Mouse (Mus musculus) kidney, adult 8-10 months (tissue): ENCODE results near the gene Gadd45b.

Source experiments
- DNase-seq, 2 experiments: peaks; one replicate each; pipeline ENCODE4 v3.0.0; 2022

Gene Gadd45b

DNA sequence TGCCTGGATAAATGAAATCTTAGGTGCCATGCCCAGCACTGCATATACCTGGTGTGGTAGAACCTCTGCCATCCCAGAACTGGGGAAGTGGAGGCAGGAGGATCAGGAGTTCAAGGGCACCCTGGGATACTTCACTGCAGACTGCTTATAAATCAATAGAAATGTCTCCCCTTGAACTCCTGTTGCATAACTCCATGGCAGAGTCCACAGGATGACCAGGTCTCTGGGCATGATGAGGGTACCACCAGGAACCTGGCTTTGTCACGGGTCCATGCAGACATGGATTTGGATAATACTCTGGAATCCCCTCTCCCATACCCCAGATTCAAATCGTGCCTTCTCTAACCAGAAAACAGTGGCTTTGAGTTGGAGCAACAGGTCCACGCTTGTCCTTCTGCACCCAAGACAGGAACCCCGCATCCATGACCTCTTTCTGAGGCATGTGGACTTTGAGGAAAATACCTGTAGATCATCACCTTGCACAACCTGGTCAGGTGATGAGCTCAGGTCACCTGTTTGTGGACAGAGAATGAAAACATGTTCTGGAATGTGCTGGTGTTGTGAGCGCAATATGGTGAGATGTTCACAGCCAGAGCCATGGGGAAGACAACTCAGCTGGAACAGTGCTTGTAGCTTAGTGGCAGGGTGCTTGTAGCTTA, 29.2 kb downstream of the Gadd45b start:
- no peak for DNase-seq

DNA sequence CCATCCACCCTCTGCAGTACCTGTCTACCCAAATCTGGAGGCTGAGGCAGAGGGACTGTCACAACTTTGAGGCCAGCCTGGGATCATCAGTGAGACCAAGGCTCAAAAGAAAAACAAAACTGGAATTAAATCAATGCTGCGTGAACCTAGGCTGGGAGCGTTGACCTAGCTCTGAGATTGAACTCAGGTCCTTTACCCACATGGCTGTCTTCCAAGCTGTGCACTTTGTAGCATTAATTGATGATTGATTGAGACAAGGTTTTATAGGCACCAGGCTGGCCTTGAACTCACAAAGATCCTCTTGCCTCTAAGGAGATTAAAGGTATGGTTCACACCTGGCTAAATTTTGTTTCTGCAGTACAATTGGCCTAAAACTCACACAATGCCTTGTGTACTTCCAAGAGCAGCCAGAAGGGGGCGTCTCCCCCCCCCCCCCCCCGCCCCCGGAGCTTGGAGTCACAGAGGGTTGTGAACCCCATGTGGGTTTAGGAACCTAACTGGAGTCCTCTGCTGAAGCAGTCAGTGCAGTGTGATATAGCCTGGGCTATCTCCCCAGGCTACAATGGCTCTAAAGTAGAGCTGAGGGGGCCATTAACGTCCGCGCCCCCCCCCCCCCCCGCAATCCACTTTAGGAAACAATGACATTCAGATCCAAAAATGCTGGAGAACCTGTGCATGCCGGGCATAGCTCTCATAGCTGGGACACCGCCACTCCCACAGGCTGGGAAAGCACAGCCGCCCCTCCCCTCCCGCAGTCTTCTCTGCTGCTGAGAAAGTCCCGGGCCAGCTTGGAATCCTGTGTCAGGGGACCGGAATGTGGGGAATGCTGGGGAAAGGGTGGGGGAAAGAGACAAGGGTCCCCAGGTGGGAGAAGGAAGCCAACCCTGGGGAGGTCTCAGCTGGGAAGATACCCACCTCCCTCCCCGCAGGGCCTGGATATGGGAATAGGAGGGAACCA, 31.0 kb downstream of the Gadd45b start:
- DNase-seq, result peak; percentile 61 to 71

DNA sequence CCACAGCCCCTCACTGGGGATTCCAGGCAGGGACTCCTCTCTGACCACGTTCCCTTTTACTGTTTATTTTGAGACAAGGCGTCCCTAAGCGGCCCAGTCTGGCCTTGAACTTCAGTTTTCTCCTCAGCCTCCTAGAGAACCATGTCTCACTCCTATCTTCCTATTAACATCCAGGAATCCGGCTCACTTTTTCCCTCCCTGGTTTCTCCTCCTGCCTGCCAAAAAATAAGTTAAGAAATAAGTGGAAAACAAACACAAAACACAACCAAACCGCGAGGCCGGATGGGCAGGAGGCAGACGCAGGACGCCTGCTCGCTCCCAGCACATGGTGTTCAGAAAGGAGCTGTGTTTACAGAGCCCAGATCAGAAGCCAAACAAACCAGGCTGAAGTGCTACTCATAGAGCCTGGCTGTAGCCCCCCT, 32.2 kb downstream of the Gadd45b start:
- DNase-seq, result no peak

DNA sequence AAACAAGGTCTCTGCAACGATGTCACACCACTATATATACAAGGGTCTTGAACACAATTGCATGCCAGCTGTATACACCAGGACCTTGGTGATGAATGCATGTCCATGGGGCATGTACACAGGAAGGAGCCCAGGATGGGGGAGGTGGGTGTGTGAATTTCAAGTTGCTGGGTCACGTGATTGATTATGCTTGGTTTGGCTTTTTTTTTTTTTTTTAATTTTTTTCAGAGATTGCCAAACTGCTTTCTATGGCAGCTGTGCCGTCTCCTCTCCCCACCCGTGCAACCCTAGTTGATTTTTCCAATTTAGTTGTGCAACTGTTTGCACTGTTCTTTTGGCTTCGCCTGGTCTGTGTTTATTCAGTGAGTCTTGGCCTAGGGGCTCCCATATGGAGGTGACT, 32.7 kb downstream of the Gadd45b start:
- DNase-seq, result no peak

DNA sequence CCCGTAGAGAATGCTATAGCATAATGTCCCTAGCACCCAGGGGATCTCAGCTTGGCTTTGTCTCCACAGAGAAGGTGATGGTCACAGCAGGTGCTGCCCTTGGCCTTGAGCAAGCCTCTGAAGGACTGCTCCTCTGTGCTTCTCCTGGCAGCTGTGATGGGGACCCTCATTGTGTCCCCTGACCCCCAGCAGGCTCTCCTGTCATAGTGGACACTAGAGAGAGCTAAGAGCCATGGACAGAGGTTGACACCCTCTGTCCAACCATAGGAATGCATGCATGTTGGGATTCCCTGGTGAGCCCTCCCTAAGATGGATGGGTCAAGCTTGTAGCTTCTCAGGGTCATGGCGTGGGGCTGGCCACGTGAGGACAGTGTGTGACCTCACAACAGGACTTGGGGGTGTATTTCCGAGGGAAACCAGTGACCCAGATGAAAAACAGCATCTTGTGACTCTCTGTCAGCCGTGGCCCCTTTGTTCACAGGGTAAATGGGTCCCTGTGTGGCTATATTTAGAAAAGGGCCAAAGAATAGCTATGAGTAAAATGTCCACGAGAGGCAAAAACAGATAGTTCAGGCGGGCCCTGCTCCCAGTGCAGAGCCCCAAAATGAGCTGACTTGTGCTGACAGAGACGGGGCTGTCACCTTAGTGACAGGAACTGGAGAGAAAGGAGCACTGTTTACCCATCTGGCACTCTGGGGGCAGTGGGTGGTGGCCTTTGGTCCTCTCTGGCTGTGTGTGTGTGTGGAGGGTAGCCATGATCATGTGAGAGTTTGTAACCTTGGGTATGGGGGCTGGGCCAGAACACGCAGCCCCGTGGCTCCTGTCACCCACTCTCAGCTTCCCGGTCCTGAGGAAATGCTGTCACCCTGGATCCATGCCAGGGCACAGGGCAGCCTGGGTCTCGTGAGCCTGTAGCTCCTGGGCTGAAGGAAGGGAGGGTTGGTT, 33.4 kb downstream of the Gadd45b start:
- DNase-seq, result peak; percentile 50 to 54

DNA sequence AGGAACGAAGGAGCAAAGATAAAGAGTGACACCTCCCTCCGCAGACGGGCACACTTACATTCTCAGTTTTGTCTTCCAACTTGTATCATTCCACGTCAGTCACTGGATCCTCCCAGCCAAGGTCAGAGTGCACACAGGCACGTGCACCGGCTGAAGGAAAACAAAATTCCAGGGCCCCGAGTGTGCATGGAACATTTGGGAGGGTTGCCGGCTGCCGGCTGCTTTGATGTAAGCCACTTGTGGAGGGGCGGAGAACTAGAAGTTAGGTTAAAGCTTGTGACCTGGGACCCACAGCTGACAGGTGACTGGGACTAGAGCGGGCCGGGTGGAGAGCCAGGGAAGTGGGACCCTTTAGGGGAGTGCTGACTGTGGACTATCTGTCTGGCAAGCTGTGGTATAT, 36.4 kb downstream of the Gadd45b start:
- DNase-seq, result peak; percentile 48 to 51

DNA sequence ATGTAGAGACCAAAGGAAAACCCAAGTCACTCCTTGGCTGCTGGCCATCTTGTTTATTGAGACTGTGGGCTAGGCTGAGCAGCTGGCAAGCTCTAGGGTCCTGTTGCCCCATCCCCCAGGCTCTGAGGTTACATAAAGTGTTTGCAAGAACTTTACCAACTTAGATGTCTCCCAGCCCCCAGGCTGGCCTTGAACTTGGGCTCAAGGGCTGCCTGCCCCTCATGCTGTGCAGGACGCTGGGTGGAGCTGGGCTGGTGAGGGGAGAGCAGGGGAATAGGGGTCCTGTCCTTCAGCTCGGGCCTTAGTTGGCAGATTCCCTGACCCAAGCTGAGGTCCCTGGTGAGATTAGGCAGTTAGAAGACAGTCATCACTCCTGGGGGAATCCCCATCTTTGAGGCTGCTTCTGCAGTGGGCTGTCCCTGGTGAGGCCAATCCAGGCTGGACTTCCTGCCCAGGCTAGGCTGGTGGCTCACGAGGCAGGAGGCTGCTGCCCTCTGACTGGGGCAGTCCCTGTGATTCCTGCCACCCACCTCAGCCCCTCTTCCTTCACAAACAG, 37.3 kb downstream of the Gadd45b start:
- no peak for DNase-seq

DNA sequence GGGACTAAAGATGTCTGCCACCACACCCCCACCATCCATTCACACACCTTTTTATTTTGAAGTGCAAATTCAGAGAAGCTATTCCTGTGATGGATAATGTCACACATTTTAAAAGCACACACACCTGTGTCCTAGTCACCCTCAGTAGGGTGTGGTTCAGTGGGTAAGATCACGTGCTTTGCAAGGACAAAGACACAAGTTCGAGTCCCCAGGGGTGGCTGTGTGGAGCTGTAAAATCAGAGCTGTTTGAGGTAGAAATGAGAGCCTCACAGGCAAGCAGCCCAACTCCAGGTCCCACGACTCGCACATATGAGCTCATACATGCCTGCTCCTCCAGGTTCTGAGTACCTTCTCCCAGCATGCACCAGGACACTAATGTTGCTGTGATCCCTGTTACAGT, 38.2 kb downstream of the Gadd45b start:
- DNase-seq, result no peak

DNA sequence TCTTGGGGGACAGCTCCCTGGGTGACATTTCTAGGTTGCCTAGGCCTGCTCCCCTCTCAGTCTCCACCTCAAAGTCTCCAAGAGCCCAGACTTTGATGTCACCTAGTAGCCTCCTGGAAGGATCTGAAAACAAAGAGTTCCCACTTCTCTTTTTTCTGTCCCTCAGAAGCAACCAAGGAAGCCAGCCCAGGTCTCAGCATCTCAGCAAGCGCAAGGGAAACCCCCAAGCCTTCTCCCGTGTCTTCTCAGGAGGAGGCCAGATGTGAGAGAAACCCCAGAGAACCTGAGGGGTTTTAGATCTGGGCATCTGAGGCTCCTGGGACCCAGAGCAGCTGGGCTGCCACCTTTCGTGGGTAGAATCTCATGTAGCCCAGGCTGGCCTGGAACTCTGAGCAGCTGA, 39.4 kb downstream of the Gadd45b start:
- DNase-seq, result no peak

DNA sequence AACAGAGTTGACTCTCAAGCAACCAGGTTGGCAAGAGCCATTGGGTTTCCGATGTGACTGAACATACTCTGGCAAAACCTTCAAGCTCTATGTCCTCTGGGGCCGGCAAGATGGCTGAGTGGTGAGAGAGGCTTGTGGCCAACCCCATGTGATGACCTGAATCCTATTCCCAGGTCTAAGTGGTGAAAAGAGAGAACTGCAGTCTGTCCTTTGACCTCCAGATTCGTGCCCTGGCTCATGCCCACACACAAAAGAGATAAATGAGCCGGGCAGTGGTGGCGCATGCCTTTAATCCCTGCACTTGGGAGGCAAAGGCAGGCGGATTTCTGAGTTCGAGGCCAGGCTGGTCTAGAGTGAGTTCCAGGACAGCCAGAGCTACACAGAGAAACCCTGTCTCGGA, 40.3 kb downstream of the Gadd45b start:
- DNase-seq, result no peak

DNA sequence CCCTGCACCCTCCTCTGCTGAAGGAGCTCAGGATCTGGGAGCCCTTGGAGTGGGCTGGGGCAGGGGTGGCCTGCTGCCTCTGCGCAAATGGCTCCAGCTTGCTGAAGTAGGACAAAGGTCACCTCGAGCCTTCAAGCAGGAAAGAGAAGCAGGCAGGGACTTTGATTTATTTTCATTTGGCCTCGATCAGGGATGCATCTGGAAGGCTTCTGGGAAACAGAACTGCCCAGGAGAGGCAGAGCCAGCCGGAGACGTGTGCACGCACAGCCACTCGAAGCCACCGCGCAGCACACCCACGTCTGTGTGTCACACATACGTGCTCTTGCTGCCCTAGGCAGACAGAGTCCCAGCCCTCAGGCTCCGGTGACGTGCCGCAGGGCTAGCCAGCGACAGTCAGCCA, 41.7 kb downstream of the Gadd45b start:
- DNase-seq, result peak; percentile 74 to 84

DNA sequence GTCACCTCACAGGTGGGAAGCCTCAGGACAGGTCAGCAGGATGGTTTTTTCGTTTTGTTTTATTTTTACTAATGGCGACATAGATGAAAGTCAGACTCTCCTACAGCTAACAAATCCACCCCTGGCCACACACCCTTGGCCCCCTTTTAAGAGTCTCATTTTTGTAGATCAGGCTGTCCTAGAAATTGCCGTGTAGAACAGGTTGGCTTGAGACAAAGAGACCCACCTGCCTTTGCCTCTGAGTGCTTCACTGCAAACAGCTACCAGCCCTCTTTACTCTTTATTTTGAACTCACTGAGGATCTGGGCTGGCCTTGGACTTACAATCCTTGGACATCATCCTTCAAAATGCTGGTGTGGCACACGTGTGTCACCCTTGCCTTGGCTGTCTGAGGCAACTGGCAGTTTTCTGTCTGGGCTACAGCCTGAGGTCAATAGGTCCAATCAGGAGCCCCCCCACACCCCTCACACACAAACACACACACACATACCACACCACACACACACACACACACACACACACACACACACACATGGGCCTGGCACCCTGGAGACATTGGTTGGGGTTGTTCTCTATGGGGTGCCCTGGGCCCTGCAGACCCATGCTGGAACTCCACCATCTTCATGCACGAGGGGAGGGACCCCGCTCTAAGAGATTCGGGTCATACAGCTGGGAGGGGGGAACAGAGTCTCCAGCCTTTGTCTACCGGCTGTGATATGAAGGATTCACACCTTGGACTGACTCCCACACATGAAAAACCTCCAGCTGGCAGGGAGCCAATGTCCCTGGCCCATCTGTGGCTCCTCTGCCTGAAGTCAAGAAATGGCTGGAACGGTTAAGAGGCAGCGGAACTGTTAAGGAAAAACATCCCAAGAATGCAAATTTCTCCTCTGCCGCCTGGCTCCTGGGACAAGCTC, 42.5 kb downstream of the Gadd45b start:
- peak; percentile 56 to 67 for DNase-seq

DNA sequence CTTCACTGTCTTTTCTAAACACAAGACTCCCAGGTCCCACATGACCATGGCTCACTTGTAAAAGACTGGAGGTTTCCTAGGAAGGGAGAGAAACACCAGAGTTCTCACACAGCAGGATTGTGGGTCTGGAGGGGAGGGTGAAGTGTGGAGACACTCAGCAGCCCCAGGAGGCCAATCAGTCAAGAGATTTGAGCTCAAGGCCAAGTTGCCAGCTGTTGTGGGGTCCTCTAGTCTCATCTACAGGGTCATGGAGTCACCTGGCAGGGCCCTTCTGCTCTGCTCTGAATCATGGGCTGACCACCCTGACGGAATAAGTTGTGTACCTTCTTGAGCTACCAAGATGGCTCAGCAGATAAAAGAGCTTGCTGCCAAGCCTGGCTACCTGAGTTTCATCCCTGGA, 43.8 kb downstream of the Gadd45b start:
- no peak for DNase-seq

DNA sequence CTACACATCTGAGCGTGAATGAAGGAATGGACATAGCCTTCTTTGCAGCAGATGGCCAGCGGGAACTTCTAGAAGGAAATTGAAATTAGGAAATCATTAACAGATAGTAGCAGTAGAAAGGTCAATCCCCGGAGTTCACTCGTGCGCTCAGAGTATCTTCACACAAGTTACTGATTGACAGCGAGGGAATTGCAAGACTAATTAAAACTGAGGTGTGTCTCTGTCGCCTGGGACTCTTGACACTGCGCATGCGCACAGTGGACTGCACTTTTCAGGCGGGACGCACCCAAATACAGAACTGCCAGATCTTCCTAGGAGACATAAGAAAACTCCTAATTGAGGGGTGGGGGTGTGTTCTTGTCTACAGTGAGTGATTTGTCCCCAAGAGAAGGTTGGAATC, 45.6 kb downstream of the Gadd45b start:
- DNase-seq, result peak; percentile 80 to 88

DNA sequence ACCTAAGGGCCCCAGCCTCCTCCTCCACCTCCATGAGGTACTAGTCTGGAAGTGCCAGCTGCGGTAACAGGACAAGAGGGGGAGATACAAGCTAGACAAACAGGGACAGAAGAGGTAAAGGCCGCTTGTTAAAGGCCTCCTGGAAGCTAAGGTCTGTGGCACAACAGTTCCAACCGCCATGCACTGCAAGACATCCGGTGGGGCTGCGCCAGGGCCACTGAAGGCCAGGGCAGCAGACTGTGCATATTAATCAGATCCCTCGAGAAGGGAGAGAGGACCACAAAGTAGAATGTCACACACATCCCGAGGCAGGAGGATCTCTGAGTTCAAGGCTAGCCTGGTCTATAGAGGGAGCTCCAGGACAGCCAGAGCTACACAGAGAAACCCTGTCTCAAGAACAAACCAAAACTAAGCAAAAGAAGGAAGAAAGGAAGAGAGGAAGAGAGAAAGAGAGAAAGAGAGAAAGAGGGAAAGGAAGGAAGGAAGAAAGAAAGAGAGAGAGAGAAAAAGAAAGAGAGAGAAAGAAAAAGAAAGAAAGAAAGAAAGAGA, 51.8 kb downstream of the Gadd45b start:
- no peak for DNase-seq
